Mouse (Mus musculus) erythroblast, embryonic 14.5 days (primary cell): Measurements from ENCODE around the gene Bicral.

ENCODE experiments used
- GATA1 ChIP-seq: IDR thresholded peaks from 2 replicates; pipeline ENCODE4 v1.6.1; 2012; ENCODE audit warnings: low read length, inconsistent platforms, mixed read lengths
- TAL1 ChIP-seq: IDR thresholded peaks from 3 replicates; pipeline ENCODE4 v1.6.1; 2012; ENCODE audit warnings: low read length, inconsistent platforms, mixed read lengths

DNA sequence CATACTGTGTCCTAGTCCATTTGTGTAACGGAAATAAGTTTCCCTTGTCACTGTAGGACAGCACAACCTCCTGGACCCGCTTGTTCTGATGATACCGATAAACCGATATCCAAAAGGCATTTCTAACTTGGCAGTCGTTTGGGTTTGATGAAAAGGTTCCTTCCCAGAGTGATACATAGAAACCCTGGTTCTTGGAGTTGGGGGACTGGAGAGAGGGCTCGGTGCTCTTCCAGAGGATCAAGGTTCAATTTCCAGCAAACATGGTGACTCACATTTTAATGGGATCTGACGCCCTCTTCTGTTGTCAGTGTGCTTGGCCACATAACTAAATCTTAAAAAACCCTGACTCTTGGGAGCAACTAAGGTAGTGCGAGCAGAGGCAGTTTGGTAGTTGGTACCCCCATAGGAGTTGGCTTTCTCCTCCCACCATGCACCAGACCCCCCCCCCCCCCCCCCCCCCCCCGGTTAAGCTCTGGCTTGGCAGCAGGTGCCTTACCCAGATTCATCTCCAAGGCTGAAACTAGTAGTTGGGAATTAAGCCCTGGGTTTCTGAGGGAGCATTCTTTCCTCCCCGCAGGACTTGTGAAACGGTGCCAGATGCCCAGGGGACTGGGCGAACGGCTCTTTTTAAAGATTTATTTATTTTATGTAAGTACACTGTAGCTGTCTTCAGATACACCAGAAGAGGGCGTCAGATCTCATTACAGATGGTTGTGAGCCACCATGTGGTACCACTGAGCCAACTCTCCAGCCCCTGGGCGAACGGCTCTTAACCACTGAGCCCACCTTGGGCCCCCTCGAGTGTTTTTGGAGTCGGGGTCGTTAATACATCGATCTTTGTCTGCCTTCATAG is 84.8 kb downstream of the Bicral start:
- TF ChIP-seq TAL1 (no peak), GATA1 (no peak)
